Mouse (Mus musculus): ENCODE measurements around the gene Eral1. TPM values are rescaled to one million over a fixed set of nuclear protein-coding genes. Genes with fewer than 3 reads are reported as not detected.

Gene Eral1
- polyA plus RNA-seq (2015; fragmentation: Nextera tagmentation; extraction: Ambion mirVana) = 29.2 and 31.2 TPM in 2 replicates

GRCm38 (mm10) chr11:78079961-78080921 is at the start of gene Eral1:
Gene Eral1, minus strand, starts transcription at chr11:78080383.
- whole genome bisulfite sequencing = under 1% methylated on average over 42 of the region's 42 CpGs

GRCm38 (mm10) chr11:78129458-78129857 is 49.3 kb upstream of the Eral1 start:
- Histone ChIP-seq H3K4me2 (ENCODE audit: low read depth, low read length) (no peak overlapping the region), H3K27me3 (replicated peaks; ENCODE audit: control insufficient read depth, insufficient read depth, low read length) (no peaks in the 10 kb centered on the region), H3K9me3 (ENCODE audit: control insufficient read depth, low read length) (no peaks in the 10 kb centered on the region), H3K9ac (ENCODE audit: low read depth, low read length) (no peak overlapping the region), H3K36me3 (ENCODE audit: control insufficient read depth, insufficient read depth, low read length) (no peaks in the 10 kb centered on the region), H3K4me3 (ENCODE audit: low read length) (no peak overlapping the region), H3K4me1 (ENCODE audit: control insufficient read depth, insufficient read depth, low read length) (peaks cover 44% of the 10 kb centered on the region), H3K27ac (ENCODE audit: low read length) (peak overlapping the region; percentile 53)
- peak; percentile 23; the same call in 1 of the 2 replicates for ATAC-seq
- 56% methylated on average over 8 of the region's 8 CpGs for WGBS

More at GRCm38 (mm10) chr11:78079961-78080921, at the start of gene Eral1:
- peak; percentile 98 for ATAC-seq
- Histone ChIP-seq H3K27me3 (replicated peaks; ENCODE audit: control insufficient read depth, insufficient read depth, low read length) (no peaks in the 10 kb centered on the region), H3K4me2 (ENCODE audit: low read depth, low read length) (peak within 1 kb of the TSS; percentile 81), H3K4me3 (ENCODE audit: low read length) (peak within 1 kb of the TSS; percentile 70), H3K9me3 (ENCODE audit: control insufficient read depth, low read length) (no peaks in the 10 kb centered on the region), H3K27ac (ENCODE audit: low read length) (0 out of 2 replicates have a peak within 1 kb of the TSS, but pooled peaks have one; percentile 3), H3K4me1 (ENCODE audit: control insufficient read depth, insufficient read depth, low read length) (peaks cover 7% of the 10 kb centered on the region), H3K36me3 (ENCODE audit: control insufficient read depth, insufficient read depth, low read length) (peaks cover 7% of the 10 kb centered on the region), H3K9ac (ENCODE audit: low read depth, low read length) (peak within 1 kb of the TSS; percentile 88)

GRCm38 (mm10) chr11:78126739-78127138 is 46.6 kb upstream of the Eral1 start:
- H3K27ac ChIP-seq (ENCODE audit: low read length) = peak overlapping the region; percentile 24; the same call in 1 of the 2 replicates
- no peaks in the 10 kb centered on the region for H3K36me3 ChIP-seq (ENCODE audit: control insufficient read depth, insufficient read depth, low read length)
- peaks cover 36% of the 10 kb centered on the region for H3K4me1 ChIP-seq (ENCODE audit: control insufficient read depth, insufficient read depth, low read length)
- ATAC-seq = peak; percentile 47; the same call in 1 of the 2 replicates
- H3K27me3 ChIP-seq (replicated peaks; ENCODE audit: control insufficient read depth, insufficient read depth, low read length) = no peaks in the 10 kb centered on the region
- H3K9me3 ChIP-seq (ENCODE audit: control insufficient read depth, low read length) = no peaks in the 10 kb centered on the region
- no peak overlapping the region for H3K9ac ChIP-seq (ENCODE audit: low read depth, low read length)
- no peak overlapping the region for H3K4me2 ChIP-seq (ENCODE audit: low read depth, low read length)
- 65% methylated on average over 4 of the region's 4 CpGs for WGBS
- H3K4me3 ChIP-seq (ENCODE audit: low read length) = no peak overlapping the region

- no peaks in the 10 kb centered on the region for H3K9me3 ChIP-seq (ENCODE audit: control insufficient read depth, low read length)
- no peak overlapping the region; the same call in 1 of the 2 replicates for H3K27ac ChIP-seq (ENCODE audit: low read length)
- H3K9ac ChIP-seq (ENCODE audit: low read depth, low read length) = no peak overlapping the region
- no peaks in the 10 kb centered on the region for H3K27me3 ChIP-seq (replicated peaks; ENCODE audit: control insufficient read depth, insufficient read depth, low read length)
- no peak for ATAC-seq
- no peak overlapping the region for H3K4me2 ChIP-seq (ENCODE audit: low read depth, low read length)
- no peak overlapping the region for H3K4me3 ChIP-seq (ENCODE audit: low read length)
- H3K36me3 ChIP-seq (ENCODE audit: control insufficient read depth, insufficient read depth, low read length) = no peaks in the 10 kb centered on the region
- peaks cover 36% of the 10 kb centered on the region for H3K4me1 ChIP-seq (ENCODE audit: control insufficient read depth, insufficient read depth, low read length)
- 61% methylated on average over 6 of the region's 6 CpGs for WGBS
These were observed 45.5 kb upstream of the Eral1 start for GRCm38 (mm10) chr11:78125691-78126090.

GRCm38 (mm10) chr11:78123782-78124181 is 43.6 kb upstream of the Eral1 start:
- H3K36me3 ChIP-seq (ENCODE audit: control insufficient read depth, insufficient read depth, low read length) = no peaks in the 10 kb centered on the region
- no peaks in the 10 kb centered on the region for H3K27me3 ChIP-seq (replicated peaks; ENCODE audit: control insufficient read depth, insufficient read depth, low read length)
- no peak overlapping the region for H3K27ac ChIP-seq (ENCODE audit: low read length)
- ATAC-seq = no peak
- peaks cover 41% of the 10 kb centered on the region for H3K4me1 ChIP-seq (ENCODE audit: control insufficient read depth, insufficient read depth, low read length)
- no peak overlapping the region for H3K9ac ChIP-seq (ENCODE audit: low read depth, low read length)
- H3K4me3 ChIP-seq (ENCODE audit: low read length) = no peak overlapping the region
- H3K9me3 ChIP-seq (ENCODE audit: control insufficient read depth, low read length) = no peaks in the 10 kb centered on the region
- no peak overlapping the region for H3K4me2 ChIP-seq (ENCODE audit: low read depth, low read length)

GRCm38 (mm10) chr11:78122815-78123214 is 42.6 kb upstream of the Eral1 start:
- ATAC-seq = no peak
- no peak overlapping the region for H3K27ac ChIP-seq (ENCODE audit: low read length)
- H3K36me3 ChIP-seq (ENCODE audit: control insufficient read depth, insufficient read depth, low read length) = no peaks in the 10 kb centered on the region
- WGBS = 80% methylated on average over 4 of the region's 4 CpGs
- no peaks in the 10 kb centered on the region for H3K27me3 ChIP-seq (replicated peaks; ENCODE audit: control insufficient read depth, insufficient read depth, low read length)
- H3K4me3 ChIP-seq (ENCODE audit: low read length) = no peak overlapping the region
- H3K9me3 ChIP-seq (ENCODE audit: control insufficient read depth, low read length) = no peaks in the 10 kb centered on the region
- peaks cover 40% of the 10 kb centered on the region for H3K4me1 ChIP-seq (ENCODE audit: control insufficient read depth, insufficient read depth, low read length)
- H3K4me2 ChIP-seq (ENCODE audit: low read depth, low read length) = no peak overlapping the region
- no peak overlapping the region for H3K9ac ChIP-seq (ENCODE audit: low read depth, low read length)

GRCm38 (mm10) chr11:78121176-78121575 is 41.0 kb upstream of the Eral1 start:
- WGBS = 45% methylated on average over 5 of the region's 5 CpGs
- Histone ChIP-seq H3K36me3 (ENCODE audit: control insufficient read depth, insufficient read depth, low read length) (no peaks in the 10 kb centered on the region), H3K9me3 (ENCODE audit: control insufficient read depth, low read length) (no peaks in the 10 kb centered on the region), H3K27ac (ENCODE audit: low read length) (no peak overlapping the region), H3K27me3 (replicated peaks; ENCODE audit: control insufficient read depth, insufficient read depth, low read length) (no peaks in the 10 kb centered on the region), H3K4me3 (ENCODE audit: low read length) (no peak overlapping the region), H3K9ac (ENCODE audit: low read depth, low read length) (no peak overlapping the region), H3K4me2 (ENCODE audit: low read depth, low read length) (no peak overlapping the region), H3K4me1 (ENCODE audit: control insufficient read depth, insufficient read depth, low read length) (peaks cover 25% of the 10 kb centered on the region)
- no peak for ATAC-seq

- H3K27ac ChIP-seq (ENCODE audit: low read length) = no peak overlapping the region
- no peak overlapping the region for H3K4me3 ChIP-seq (ENCODE audit: low read length)
- H3K4me2 ChIP-seq (ENCODE audit: low read depth, low read length) = no peak overlapping the region
- H3K9me3 ChIP-seq (ENCODE audit: control insufficient read depth, low read length) = no peaks in the 10 kb centered on the region
- 73% methylated on average over 8 of the region's 8 CpGs for WGBS
- no peak overlapping the region; the same call in 1 of the 2 replicates for H3K9ac ChIP-seq (ENCODE audit: low read depth, low read length)
- no peaks in the 10 kb centered on the region for H3K27me3 ChIP-seq (replicated peaks; ENCODE audit: control insufficient read depth, insufficient read depth, low read length)
- peaks cover 22% of the 10 kb centered on the region for H3K4me1 ChIP-seq (ENCODE audit: control insufficient read depth, insufficient read depth, low read length)
- H3K36me3 ChIP-seq (ENCODE audit: control insufficient read depth, insufficient read depth, low read length) = no peaks in the 10 kb centered on the region
- ATAC-seq = no peak
These were observed 39.7 kb upstream of the Eral1 start for GRCm38 (mm10) chr11:78119898-78120297.

GRCm38 (mm10) chr11:78118467-78118866 is 38.3 kb upstream of the Eral1 start:
- Histone ChIP-seq H3K4me3 (ENCODE audit: low read length) (no peak overlapping the region), H3K4me2 (ENCODE audit: low read depth, low read length) (no peak overlapping the region), H3K27me3 (replicated peaks; ENCODE audit: control insufficient read depth, insufficient read depth, low read length) (no peaks in the 10 kb centered on the region), H3K36me3 (ENCODE audit: control insufficient read depth, insufficient read depth, low read length) (no peaks in the 10 kb centered on the region), H3K9me3 (ENCODE audit: control insufficient read depth, low read length) (no peaks in the 10 kb centered on the region), H3K9ac (ENCODE audit: low read depth, low read length) (no peak overlapping the region), H3K4me1 (ENCODE audit: control insufficient read depth, insufficient read depth, low read length) (peaks cover 24% of the 10 kb centered on the region), H3K27ac (ENCODE audit: low read length) (no peak overlapping the region)
- no peak for ATAC-seq

All from intestine, embryonic 16.5 days (tissue).